Mouse (Mus musculus) thymus, postnatal 36 days (tissue): ENCODE data around the gene Rassf5.
A peak's percentile ranks its signal among the peaks of the same experiment; 100 is the strongest.

ENCODE experiments used
- DNase-seq, 2 experiments: peaks; one replicate each; pipeline ENCODE4 v3.0.0; 2022; ENCODE audit warnings: mixed read lengths in 2 of 2

Rassf5 gene

GRCm38 (mm10) chr1:131135960-131136629 is 109.0 kb downstream of the Rassf5 start:
- DNase-seq, result no peak

- DNase-seq, result peak in 1 of 2 experiments; percentile 18
These were observed 110.0 kb downstream of the Rassf5 start for GRCm38 (mm10) chr1:131134942-131135522.

GRCm38 (mm10) chr1:131134231-131134630 is 110.8 kb downstream of the Rassf5 start:
- no peak for DNase-seq
